Mouse (Mus musculus): ENCODE results near the gene Ist1.

Ist1 gene

GRCm38 (mm10) chr8:109687248-109687647 is 5.8 kb downstream of the Ist1 start:
- no peak for DNase-seq (ENCODE audit: extremely low read depth, low read depth, low spot score)

- no peak for DNase-seq (ENCODE audit: extremely low read depth, low read depth, low spot score)
Observed at GRCm38 (mm10) chr8:109682120-109682519, 10.9 kb downstream of the Ist1 start.

GRCm38 (mm10) chr8:109681535-109681934 is 11.5 kb downstream of the Ist1 start:
- no peak for DNase-seq (ENCODE audit: extremely low read depth, low read depth, low spot score)

- DNase-seq (ENCODE audit: extremely low read depth, low read depth, low spot score) = no peak
Observed at GRCm38 (mm10) chr8:109675896-109676643, 17.0 kb downstream of the Ist1 start.

- no peak for DNase-seq (ENCODE audit: extremely low read depth, low read depth, low spot score)
Observed at GRCm38 (mm10) chr8:109673596-109673995, 19.5 kb downstream of the Ist1 start.

- DNase-seq (ENCODE audit: extremely low read depth, low read depth, low spot score) = no peak
Observed at GRCm38 (mm10) chr8:109672656-109673055, 20.4 kb downstream of the Ist1 start.

GRCm38 (mm10) chr8:109666616-109667015 is 26.4 kb downstream of the Ist1 start:
- no peak for DNase-seq (ENCODE audit: extremely low read depth, low read depth, low spot score)

- DNase-seq (ENCODE audit: extremely low read depth, low read depth, low spot score) = no peak
Observed at GRCm38 (mm10) chr8:109662328-109662727, 30.7 kb downstream of the Ist1 start.

- no peak for DNase-seq (ENCODE audit: extremely low read depth, low read depth, low spot score)
Observed at GRCm38 (mm10) chr8:109656860-109657259, 36.2 kb downstream of the Ist1 start.

GRCm38 (mm10) chr8:109650801-109651200 is 42.3 kb downstream of the Ist1 start:
- DNase-seq (ENCODE audit: extremely low read depth, low read depth, low spot score) = peak; percentile 54

GRCm38 (mm10) chr8:109648469-109648868 is 44.6 kb downstream of the Ist1 start:
- no peak for DNase-seq (ENCODE audit: extremely low read depth, low read depth, low spot score)

GRCm38 (mm10) chr8:109647331-109647730 is 45.7 kb downstream of the Ist1 start:
- no peak for DNase-seq (ENCODE audit: extremely low read depth, low read depth, low spot score)

GRCm38 (mm10) chr8:109641236-109641635 is 51.8 kb downstream of the Ist1 start:
- no peak for DNase-seq (ENCODE audit: extremely low read depth, low read depth, low spot score)

- DNase-seq (ENCODE audit: extremely low read depth, low read depth, low spot score) = no peak
Observed at GRCm38 (mm10) chr8:109640410-109640809, 52.6 kb downstream of the Ist1 start.

- no peak for DNase-seq (ENCODE audit: extremely low read depth, low read depth, low spot score)
Observed at GRCm38 (mm10) chr8:109638851-109639250, 54.2 kb downstream of the Ist1 start.

GRCm38 (mm10) chr8:109635146-109635545 is 57.9 kb downstream of the Ist1 start:
- no peak for DNase-seq (ENCODE audit: extremely low read depth, low read depth, low spot score)

- no peak for DNase-seq (ENCODE audit: extremely low read depth, low read depth, low spot score)
Observed at GRCm38 (mm10) chr8:109632498-109632897, 60.6 kb downstream of the Ist1 start.

GRCm38 (mm10) chr8:109628638-109629037 is 64.4 kb downstream of the Ist1 start:
- no peak for DNase-seq (ENCODE audit: extremely low read depth, low read depth, low spot score)

All from fat pad, adult 2 months (tissue).